In the genomic region with DNA sequence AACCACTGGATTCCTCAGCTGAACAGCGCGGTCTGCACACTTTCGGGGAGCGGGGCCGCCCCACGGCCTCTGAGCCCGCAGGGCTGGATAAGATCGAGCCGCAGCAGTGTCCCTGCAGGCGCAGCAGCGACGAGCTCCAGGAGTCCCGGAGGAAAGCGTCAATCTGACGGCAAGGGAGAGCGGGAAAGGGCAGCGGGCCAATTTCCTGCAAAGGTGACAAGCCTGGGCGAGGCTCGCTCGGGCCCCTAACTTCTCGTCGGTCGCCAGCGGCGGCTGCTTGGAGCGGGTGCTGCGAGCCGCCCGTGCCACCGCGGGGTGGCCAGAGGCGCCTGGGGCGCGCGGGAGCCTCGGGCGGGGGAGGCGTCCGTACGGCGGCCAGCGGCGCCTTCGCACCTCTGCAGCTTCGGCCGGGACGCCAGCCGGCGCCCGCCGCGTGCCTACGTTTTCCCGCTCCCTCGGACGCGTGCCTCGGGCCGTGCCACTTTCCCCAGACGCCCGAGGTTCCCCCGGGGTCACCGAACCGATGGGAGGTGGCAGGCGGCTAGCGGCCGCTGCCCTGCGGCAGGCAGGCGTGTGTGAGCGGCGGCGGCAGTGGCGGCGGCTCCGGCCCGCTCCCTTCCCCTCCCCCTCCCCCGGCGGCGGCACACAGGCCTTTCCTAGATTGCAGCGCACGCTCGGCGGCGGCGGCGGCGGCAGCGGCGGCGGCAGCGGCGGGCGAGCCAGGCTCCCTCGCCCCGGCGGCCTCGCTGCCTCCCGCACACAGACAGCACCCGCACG, we compare ENCODE assay signal across 8 mouse cellular contexts. TPM values are rescaled to one million over a fixed set of nuclear protein-coding genes. Genes with fewer than 3 reads are reported as not detected.
A peak's percentile ranks its signal among the peaks of the same experiment; 100 is the strongest.
DNase-seq lines count a peak whose midpoint lies in the region; ATAC-seq and TF ChIP-seq lines count a peak whose summit lies in the region.

No protein-coding gene starts in this region.

- WGBS in forebrain, postnatal 0 days: 33% methylated on average over 62 of the region's 100 CpGs
- WGBS in hindbrain, embryonic 11.5 days: 19% methylated on average over 22 of the region's 100 CpGs
- WGBS in lung, postnatal 0 days: 25% methylated on average over 30 of the region's 100 CpGs

- H3K9me3 ChIP-seq in forebrain, postnatal 0 days (ENCODE audit: low read length): no peaks in the 10 kb centered on the region
- H3K9me3 ChIP-seq in hindbrain, embryonic 11.5 days (ENCODE audit: control insufficient read depth, low read length): no peaks in the 10 kb centered on the region
- H3K9me3 ChIP-seq in lung, postnatal 0 days (ENCODE audit: low read length): no peaks in the 10 kb centered on the region

- H3K36me3 ChIP-seq in forebrain, postnatal 0 days (ENCODE audit: insufficient read depth): no peaks in the 10 kb centered on the region
- no peaks in the 10 kb centered on the region for H3K36me3 ChIP-seq in hindbrain, embryonic 11.5 days (ENCODE audit: control insufficient read depth, insufficient read depth, low read length)
- H3K36me3 ChIP-seq in lung, postnatal 0 days (ENCODE audit: insufficient read depth, low read length): no peaks in the 10 kb centered on the region

- peak overlapping the region; percentile 55 for H3K4me3 ChIP-seq in forebrain, postnatal 0 days (ENCODE audit: low read depth, low read length)
- peak overlapping the region; percentile 53 for H3K4me3 ChIP-seq in hindbrain, embryonic 11.5 days (ENCODE audit: low read depth, low read length)
- H3K4me3 ChIP-seq in lung, postnatal 0 days (ENCODE audit: low read depth, low read length): peak overlapping the region; percentile 45

- ATAC-seq in forebrain, postnatal 0 days: peak; percentile 11; the same call in 1 of the 2 replicates
- peak; percentile 31 for ATAC-seq in hindbrain, embryonic 11.5 days (ENCODE audit: low FRiP score)
- peak; percentile 75 for ATAC-seq in lung, postnatal 0 days

- no peak for TF ChIP-seq CTCF in forebrain, postnatal 0 days (IDR thresholded peaks at IDR 0.05; ENCODE audit: low read depth)
- TF ChIP-seq CTCF in lung, postnatal 0 days (IDR thresholded peaks at IDR 0.05): no peak

- peak overlapping the region; percentile 52 for H3K4me2 ChIP-seq in forebrain, postnatal 0 days (ENCODE audit: low read depth)
- H3K4me2 ChIP-seq in hindbrain, embryonic 11.5 days (replicated peaks; ENCODE audit: low read depth, low read length): peak overlapping the region; percentile 61
- H3K4me2 ChIP-seq in lung, postnatal 0 days (replicated peaks; ENCODE audit: low read depth, low read length): peak overlapping the region; percentile 60

- no peaks in the 10 kb centered on the region for H3K4me1 ChIP-seq in forebrain, postnatal 0 days (ENCODE audit: insufficient read depth)
- H3K4me1 ChIP-seq in hindbrain, embryonic 11.5 days (replicated peaks; ENCODE audit: control insufficient read depth, insufficient read depth, low read length): no peaks in the 10 kb centered on the region
- no peaks in the 10 kb centered on the region for H3K4me1 ChIP-seq in lung, postnatal 0 days (ENCODE audit: insufficient read depth, low read depth, low read length)

- H3K27me3 ChIP-seq in forebrain, postnatal 0 days (ENCODE audit: insufficient read depth, low read length): no peaks in the 10 kb centered on the region
- peaks cover 13% of the 10 kb centered on the region for H3K27me3 ChIP-seq in hindbrain, embryonic 11.5 days (ENCODE audit: control insufficient read depth, insufficient read depth, low read length)
- no peaks in the 10 kb centered on the region for H3K27me3 ChIP-seq in lung, postnatal 0 days (replicated peaks; ENCODE audit: insufficient read depth, low read length)

- H3K27ac ChIP-seq in forebrain, postnatal 0 days (ENCODE audit: low read depth, low read length): peak overlapping the region; percentile 96
- H3K27ac ChIP-seq in hindbrain, embryonic 11.5 days (ENCODE audit: low read depth, low read length): peak overlapping the region; percentile 84
- H3K27ac ChIP-seq in lung, postnatal 0 days (ENCODE audit: low read length): peak overlapping the region; percentile 59

- H3K9ac ChIP-seq in forebrain, postnatal 0 days: peak overlapping the region; percentile 82
- peak overlapping the region; percentile 23; the same call in 1 of the 2 replicates for H3K9ac ChIP-seq in hindbrain, embryonic 11.5 days (ENCODE audit: low read depth, low read length)
- H3K9ac ChIP-seq in lung, postnatal 0 days (replicated peaks; ENCODE audit: low read depth): no peak overlapping the region

- TF ChIP-seq EP300 in lung, postnatal 0 days (IDR thresholded peaks at IDR 0.05): no peak

- DNase-seq in MN1 (ENCODE audit: low spot score): peak; percentile 27
- peak; percentile 44 for DNase-seq in cerebellum, adult 11 months
- DNase-seq in forebrain, postnatal 0 days: peak; percentile 25
- DNase-seq in hindbrain, embryonic 11.5 days (ENCODE audit: low spot score): peak; percentile 39
- peak; percentile 2 for DNase-seq in layer of hippocampus, adult 9-11 months
- peak; percentile 40 for DNase-seq in lung, postnatal 0 days (ENCODE audit: low spot score)
- DNase-seq in retina, postnatal 7 days (ENCODE audit: low read depth, low spot score): peak; percentile 38
- peak; percentile 11 to 12 for DNase-seq in urinary bladder, postnatal 36 days (ENCODE audit: low spot score in 2 of 2)

RNA-seq across cellular contexts. Expression of gene Nexmif, which starts 1.2 kb away (rescaled TPM):
- 69.7 and 82.8 TPM in 2 replicates for total RNA-seq in forebrain, postnatal 0 days (2014; rRNA removed)
- polyA plus RNA-seq in forebrain, postnatal 0 days (2015; fragmentation: Nextera tagmentation; extraction: Ambion mirVana): 18.1 and 28.1 TPM in 2 replicates
- polyA plus RNA-seq in hindbrain, embryonic 11.5 days (2014; fragmentation: Nextera tagmentation; extraction: Ambion mirVana): 1.5 and 2.0 TPM in 2 replicates
- 3.6 and 4.2 TPM in 2 replicates for polyA plus RNA-seq in lung, postnatal 0 days (2015; fragmentation: Nextera tagmentation; extraction: Ambion mirVana)

Comparison
In these comparisons a context has a peak if more than half of its experiments do, and no peak if none do; other contexts are left out.
1. Peak in every context shown above with its lines: DNase-seq, ATAC-seq, H3K4me3 ChIP-seq and H3K27ac ChIP-seq.
2. ATAC-seq: peak in every context shown above with its lines; median percentile 75 in lung, postnatal 0 days; 31 in hindbrain, embryonic 11.5 days; 11 in forebrain, postnatal 0 days.